Mouse (Mus musculus): Measurements from ENCODE around the gene Rnf213. TPM values are rescaled to one million over a fixed set of nuclear protein-coding genes. Genes with fewer than 3 reads are reported as not detected.

The Rnf213 gene
- polyA plus RNA-seq, 1 experiment = 25.4 TPM

DNA sequence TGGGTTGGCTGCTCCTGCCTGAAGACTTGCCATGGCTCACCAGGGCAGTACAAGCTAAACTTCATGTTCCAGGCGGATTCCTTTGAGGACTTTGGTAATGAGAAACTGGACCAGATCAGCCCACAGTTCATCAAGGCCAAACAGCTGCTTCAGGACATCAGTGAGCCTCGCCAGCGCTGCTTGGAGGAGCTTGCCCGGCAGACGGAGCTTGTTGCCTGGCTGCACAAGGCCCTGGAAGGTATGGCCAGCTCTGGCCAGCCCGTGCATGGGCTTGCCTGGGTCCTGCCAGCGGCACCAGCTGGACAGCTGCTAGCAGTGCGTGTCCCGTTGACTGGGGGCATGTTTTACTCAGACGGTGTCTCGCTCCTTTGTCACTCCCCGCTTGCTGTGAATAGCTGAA is 38.6 kb downstream of the Rnf213 start:
- WGBS = 93% methylated on average over 12 of the region's 12 CpGs
- no peak for DNase-seq (ENCODE audit: low read depth, low spot score)

DNA sequence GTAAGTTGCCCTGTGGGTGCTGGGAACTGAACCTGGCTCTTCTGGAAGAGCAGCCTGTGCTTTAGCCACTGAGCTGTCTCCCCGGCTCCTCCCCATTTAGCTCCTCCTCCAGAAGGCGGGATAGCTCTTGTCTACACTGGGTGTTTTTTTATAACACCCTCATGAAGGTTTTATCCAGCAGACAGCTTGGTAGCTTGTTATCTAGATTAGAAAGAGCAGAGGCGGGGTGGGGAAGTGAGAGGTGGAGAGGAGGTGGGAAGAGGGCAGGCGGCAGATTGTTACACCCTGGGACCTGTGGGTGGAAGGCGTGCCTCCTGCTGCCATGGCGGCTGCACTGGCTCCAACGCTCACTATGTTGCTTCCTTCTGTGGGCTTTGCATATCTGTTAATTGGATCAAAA is 39.8 kb downstream of the Rnf213 start:
- WGBS = 51% methylated on average over 7 of the region's 7 CpGs
- DNase-seq (ENCODE audit: low read depth, low spot score) = no peak

DNA sequence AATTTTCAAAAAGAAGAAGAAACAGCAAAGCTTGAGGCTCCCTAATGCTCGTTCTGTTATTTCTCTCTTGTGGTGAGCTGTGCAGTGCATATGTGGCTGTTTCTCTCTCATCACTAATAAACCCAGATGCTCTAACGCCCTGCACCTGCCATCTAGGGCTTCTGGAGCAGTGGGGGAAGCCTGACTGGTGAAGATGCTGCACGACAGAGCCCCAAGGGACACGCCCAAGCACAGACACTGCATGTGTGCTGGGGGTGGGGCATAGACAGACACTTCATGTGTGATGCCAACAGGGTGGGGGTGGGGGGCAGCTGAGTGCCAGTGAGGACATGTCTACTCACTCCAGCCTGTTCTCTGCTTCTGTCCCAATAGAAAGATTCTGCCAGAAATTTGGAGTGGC is 41.4 kb downstream of the Rnf213 start:
- no peak for DNase-seq (ENCODE audit: low read depth, low spot score)
- WGBS = 75% methylated on average over 4 of the region's 4 CpGs

DNA sequence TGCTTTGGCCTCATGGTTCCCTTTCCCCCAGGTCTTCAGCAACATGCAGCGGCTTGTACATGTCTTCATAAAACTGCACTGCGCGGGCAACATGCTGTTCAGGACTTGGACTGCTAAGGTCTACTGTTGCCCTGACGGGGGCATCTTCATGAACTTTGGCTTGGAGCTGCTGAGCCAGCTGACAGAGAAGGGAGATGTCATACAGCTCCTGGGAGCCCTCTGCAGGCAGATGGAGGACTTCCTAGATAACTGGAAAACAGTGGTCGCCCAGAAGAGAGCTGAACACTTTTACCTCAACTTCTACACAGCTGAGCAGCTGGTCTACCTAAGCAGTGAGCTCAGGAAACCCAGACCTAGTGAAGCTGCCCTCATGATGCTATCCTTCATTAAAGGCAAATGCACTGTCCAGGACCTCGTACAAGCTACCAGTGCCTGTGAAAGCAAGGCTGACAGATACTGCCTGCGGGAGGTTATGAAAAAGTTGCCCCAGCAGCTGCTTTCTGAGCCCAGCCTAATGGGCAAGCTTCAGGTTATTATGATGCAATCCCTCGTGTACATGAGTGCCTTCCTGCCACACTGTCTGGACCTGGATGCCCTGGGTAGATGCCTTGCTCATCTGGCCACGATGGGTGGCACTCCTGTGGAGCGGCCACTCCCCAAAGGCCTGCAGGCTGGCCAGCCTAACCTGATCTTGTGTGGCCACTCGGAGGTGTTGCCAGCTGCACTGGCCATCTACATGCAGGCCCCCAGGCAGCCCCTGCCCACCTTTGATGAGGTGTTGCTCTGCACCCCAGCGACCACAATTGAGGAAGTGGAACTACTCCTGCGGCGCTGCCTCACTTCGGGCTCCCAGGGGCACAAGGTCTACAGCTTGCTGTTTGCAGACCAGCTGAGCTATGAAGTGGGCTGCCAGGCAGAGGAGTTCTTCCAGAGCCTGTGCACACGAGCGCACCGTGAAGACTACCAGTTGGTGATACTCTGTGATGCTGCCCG is 43.3 kb downstream of the Rnf213 start:
- DNase-seq (ENCODE audit: low read depth, low spot score) = no peak
- WGBS = 79% methylated on average over 19 of the region's 19 CpGs

DNA sequence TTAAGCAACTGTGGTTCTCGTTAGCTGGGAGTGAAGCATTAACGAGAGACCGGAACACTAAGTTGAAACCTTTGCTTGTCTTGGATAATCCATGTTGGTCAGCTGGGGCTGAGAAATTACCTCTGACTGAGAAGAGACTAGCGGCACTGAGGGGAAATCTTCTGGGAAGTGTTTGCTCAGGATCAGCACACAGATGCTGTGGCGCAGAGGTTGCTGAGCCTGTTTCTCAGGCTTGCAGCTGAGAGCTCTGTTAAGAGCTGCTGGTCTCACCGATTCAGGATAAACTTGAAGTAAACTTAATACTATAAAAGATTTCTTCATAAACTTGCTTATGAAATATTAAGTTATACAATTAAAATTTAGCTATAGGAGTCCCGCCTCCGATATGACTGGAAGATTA is 45.9 kb downstream of the Rnf213 start:
- DNase-seq (ENCODE audit: low read depth, low spot score) = no peak
- 82% methylated on average over 8 of the region's 8 CpGs for WGBS

DNA sequence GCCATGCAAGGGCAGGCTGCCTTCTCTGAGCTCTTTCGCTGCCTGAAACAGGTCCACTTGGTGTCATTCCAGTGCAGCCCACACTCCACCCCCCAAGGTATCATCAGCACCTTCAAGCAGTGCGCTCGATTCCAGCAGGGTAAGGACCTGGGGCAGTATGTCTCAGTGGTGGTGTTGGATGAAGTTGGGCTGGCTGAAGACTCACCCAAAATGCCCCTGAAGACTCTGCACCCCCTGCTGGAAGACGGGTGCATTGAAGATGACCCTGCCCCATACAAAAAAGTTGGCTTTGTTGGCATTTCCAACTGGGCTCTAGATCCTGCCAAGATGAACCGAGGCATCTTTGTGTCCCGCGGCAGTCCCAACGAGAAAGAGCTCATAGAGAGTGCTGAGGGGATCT is 49.3 kb downstream of the Rnf213 start:
- DNase-seq (ENCODE audit: low read depth, low spot score) = no peak
- 91% methylated on average over 8 of the region's 8 CpGs for WGBS

DNA sequence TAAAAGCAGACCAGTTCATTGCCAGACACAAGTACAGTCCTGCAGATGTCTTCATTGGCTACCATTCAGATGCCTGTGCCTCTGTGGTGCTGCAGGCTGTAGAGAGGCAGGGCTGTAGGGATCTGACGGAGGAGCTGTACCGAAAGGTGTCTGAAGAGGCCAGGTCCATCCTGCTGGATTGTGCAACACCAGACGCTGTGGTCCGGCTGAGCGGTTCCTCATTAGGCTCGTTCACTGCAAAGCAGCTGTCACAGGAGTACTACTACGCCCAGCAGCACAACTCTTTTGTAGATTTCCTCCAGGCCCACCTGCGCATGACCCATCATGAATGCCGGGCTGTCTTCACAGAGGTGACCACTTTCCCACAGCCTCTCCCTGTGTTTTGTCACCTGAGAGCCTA is 50.5 kb downstream of the Rnf213 start:
- no peak for DNase-seq (ENCODE audit: low read depth, low spot score)

DNA sequence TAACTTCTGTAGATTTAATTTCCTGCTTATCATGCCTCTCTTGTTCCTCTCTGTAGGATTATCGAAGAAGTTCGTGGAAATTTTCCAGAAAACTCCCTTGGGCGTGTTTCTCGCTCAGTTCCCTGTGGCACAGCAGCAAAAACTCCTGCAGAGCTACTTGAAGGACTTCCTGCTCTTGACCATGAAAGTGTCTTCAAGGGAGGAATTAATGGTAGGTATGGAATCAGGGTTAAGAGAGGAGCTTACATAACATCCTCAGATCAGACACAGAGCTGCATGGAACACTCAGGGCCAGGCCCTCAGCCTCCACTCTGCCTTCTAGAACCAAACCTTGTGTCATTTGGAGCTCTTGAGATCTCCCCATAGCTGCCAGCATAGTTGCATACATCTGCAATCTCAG is 63.2 kb downstream of the Rnf213 start:
- WGBS = 80% methylated on average over 4 of the region's 4 CpGs
- DNase-seq (ENCODE audit: low read depth, low spot score) = no peak

More for the DNA sequence above, 50.5 kb downstream of the Rnf213 start:
- WGBS = 94% methylated on average over 9 of the region's 9 CpGs

DNA sequence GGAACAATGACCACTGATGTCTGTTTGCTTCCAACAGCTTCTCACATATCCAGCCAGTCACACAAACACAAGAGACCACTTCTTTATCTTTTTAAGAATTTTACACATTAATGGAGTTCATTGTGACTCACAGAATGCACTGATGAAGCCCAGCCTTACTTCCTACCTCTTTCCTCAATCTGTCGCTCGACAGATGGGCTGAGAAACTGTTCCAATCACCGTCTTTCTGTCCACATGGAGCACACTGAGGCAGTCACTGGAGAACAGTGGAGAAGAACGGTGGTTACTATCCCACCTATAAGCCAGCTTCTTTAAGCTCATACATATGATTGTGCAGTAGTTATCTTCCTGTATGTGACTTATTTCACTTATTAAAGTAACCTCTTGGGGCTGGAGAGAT is 85.0 kb downstream of the Rnf213 start:
- WGBS = 97% methylated on average over 4 of the region's 4 CpGs
- DNase-seq (ENCODE audit: low read depth, low spot score) = no peak

DNA sequence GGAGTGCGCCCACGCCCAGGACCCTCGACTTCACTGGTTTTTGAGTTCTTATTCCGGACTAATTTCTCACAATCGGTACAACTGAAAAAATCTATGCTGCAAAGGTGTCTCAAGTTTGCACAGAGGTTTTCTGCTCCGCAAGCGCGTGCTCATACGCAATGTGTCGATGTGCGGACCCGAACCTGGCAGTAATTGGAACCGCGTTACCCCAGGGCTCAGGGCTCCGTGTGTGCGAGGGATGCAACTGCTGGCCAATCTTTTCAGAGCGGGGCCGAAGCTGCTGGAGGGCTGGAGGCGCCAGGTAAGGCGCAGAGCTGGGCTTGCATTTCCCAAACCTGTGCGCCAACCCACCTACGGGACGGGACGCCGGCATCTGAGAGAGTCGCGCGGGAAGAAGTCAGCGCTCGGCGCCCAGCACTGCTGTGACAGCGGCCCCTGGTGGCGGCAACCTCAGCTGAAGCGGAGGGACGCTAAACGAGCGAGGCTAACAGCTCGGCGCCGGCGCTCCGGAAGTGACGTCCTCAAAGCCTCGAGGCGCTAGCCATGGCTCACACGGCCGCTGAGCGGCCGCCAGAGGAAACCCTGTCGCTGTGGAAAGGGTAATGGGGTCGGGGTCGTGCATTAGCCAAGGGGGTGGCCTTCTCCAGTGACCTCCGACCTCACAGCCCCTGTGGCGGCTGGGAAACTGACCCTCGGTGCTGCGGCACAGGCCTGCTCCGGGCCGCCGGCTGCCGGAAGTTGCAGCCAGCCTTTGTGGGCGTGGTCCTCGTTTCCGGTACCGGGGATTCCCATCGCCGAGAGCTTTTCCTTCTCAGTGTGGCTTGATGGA is 98.2 kb downstream of the Rnf213 start, which contains the start of gene Endov:
Endov (plus strand) TSS at position 487 of the 829 bp plus-strand sequence.
- peak; percentile 92 for DNase-seq (ENCODE audit: low read depth, low spot score)
- WGBS = 1% methylated on average over 66 of the region's 66 CpGs

DNA sequence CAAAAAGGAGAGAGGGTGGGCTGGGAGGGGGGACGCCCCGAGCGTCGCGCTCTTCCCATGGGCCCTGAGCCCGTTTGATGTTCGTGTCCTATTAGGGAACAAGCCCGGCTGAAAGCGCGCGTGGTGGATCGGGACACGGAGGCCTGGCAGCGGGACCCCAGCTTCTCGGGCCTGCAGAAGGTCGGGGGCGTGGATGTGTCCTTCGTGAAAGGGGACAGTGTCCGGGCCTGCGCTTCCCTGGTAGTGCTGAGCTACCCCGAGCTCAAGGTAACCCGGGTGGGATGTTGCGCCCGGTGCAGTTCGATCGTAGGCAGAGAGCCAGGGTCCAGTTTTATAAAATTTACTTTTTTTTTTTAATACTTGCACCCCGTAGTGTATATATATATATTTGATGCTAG is 98.8 kb downstream of the Rnf213 start:
- no peak for DNase-seq (ENCODE audit: low read depth, low spot score)
- WGBS = under 1% methylated on average over 27 of the region's 27 CpGs

DNA sequence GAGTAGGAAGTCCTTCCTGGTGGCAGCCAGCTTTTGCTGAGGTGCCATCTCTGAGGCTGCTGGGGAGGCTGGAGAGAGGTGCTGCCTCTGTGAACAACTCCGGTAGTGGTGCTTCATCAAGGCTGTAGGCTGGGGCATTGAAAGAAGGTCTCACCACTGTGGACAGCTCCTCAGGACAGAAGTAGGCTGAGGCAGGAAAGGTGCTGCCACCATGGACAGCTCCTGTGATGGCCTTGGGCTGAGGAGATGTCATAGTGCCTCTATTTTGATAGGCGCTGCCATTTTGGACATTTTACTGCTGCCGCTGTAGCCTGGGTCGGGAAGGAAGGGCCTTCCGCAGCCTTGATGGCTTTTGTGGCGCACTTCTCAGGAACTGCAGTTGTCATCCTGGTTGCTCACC is 99.9 kb downstream of the Rnf213 start:
- no peak for DNase-seq (ENCODE audit: low read depth, low spot score)
- WGBS = 86% methylated on average over 6 of the region's 6 CpGs

DNA sequence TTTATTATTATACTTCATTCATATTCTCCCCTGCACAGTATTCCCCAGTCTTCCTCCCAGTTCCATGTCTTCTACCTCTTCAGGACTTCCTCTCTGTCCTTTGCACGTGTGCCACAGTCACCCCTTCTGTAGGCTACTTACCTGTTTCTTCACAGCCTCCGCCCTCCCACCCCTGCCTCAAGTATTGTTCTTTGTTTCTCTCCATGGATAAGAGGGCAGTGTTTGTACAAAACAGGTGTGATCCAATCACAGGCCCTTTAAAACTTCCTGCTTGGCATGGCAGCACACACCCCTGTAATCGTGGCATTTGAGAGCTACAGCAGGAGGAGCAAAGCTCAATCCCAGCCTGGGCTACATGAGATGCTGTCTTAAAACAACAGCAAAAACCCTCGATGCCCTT is 100.6 kb downstream of the Rnf213 start:
- WGBS = 31% methylated on average over 4 of the region's 4 CpGs
- no peak for DNase-seq (ENCODE audit: low read depth, low spot score)

DNA sequence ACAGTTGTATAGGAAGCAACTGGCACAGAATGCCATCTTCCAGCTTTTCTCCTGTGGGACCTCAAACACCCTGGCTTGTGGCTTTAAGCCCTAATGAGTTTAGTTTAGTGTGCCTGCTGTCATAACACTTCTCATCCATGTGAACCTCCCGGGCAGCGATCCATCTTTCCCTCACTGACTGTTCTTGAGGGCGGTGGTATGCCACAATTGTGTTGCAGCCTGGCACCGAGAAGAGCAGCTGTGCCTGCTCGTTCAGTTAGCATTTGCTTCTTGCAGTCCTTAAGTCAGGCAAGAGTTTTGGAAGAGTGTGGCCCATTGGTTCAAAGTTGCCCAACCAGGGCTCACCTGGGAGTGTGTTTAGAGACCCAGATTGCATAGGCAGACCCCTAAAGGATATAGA is 103.2 kb downstream of the Rnf213 start:
- DNase-seq (ENCODE audit: low read depth, low spot score) = no peak
- WGBS = 80% methylated on average over 5 of the region's 5 CpGs

DNA sequence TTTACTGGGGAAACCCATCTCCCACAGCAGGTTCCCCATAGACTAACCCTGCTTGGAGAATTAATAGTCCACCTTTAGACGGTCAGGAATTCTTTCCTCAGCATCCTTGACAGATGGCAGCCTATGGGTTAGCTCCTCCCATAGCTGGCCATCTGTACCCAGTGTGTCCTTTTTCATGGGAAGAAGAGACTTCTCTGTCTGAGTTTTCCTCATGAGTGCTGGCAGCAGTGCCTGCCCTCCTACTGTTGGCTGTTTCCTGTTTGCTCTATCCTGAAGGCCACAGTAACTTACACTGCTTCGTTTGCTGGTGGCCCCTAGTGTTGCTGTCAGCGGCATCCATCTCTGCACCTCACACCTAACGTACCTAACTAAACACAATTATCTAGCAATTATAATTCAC is 104.6 kb downstream of the Rnf213 start:
- no peak for DNase-seq (ENCODE audit: low read depth, low spot score)
- 73% methylated on average over 4 of the region's 4 CpGs for WGBS

DNA sequence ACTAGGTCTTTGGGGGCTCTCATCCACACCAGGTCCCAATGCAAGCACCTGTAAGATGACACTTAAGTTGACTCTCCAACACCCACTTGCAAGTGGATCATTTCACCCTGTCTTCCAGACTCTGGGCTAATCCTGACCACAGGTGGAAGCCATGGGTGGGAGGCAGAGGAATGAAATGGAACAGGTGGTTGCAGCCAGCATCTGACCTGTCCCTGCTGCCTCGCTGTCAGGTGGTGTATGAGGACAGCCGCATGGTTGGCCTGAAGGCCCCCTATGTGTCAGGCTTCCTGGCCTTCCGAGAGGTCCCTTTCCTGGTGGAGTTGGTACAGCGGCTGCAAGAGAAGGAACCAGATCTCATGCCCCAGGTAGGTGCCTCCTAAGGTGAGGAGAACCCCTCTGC is 106.4 kb downstream of the Rnf213 start:
- 94% methylated on average over 4 of the region's 4 CpGs for WGBS
- DNase-seq (ENCODE audit: low read depth, low spot score) = no peak

DNA sequence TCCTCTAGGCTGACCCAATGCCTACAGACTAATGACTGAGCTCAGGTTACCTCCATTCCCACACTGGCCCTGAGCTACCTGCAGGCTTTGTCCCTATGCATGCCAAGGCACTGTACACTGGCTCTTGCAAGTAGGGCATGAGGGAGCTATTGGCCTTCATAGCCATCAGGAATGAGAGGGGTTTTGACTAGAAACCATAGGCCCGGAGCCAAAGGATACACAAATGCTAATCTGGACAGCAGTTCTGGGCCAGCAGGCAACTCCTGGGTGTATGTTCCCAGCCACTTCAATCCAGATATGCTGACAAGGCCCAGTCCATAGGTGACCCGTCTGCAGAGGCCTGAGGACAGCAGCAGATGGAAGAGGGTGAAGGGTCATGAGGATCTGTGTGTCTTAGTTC is 107.1 kb downstream of the Rnf213 start:
- no peak for DNase-seq (ENCODE audit: low read depth, low spot score)
- WGBS = 83% methylated on average over 2 of the region's 2 CpGs

DNA sequence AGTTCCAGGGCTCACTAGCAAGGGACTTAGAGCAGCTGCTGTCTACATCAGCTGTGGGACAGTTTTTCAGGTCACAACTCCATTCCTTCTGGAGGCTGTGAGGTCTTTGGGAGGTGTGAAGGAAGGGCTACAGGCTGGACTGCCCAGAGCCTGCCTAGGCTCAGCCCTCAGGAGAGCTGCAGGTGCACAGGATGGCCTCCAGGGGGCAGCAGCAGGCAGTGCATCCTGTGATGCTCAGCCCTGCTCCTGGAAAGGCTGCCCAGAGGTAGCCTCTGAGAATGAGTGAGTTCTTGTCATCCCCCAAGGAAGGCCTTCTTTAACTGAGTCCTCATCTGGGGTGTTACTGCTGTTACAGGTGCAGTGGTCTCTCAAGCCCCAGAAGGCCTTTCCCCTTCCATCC is 110.8 kb downstream of the Rnf213 start:
- no peak for DNase-seq (ENCODE audit: low read depth, low spot score)

DNA sequence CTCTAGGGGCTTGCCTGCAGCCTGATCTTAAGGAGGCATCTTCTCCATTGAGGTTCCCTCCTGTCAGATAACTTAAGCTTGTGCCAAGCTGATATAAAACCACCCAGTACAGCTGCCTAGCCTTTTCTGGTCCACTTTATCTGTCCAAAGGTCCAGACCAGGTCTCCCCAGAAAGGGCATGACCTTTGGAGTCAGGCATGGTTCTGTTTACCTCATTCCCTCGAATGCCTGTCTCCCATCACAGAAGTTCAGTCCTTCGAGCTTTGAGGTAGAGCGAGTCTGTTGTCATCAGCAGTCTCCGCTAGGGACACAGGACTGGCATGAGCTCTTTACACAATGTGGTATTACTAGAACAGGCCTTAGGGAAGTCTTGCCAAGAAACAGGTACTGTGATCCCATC is 113.5 kb downstream of the Rnf213 start:
- no peak for DNase-seq (ENCODE audit: low read depth, low spot score)

DNA sequence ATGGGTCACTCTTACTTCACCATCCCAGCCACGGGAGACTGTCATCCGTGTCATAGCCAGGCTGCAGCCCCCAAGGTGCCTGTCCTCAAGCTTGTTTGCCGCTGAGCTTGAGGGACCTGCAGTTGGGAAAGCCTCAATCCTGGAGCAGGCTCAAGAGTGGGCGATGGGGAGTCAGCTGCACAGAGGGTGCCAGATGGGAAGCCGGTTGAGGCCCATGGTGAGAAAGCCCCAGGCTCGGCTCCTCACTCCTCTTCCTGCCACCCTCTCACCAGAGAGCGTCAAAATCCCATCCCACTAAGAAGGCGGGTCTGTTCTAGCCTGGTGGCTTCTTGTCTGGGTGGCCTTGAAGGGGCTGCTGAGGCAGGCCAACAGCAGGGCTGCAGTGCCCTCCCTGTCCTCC is 114.9 kb downstream of the Rnf213 start:
- no peak for DNase-seq (ENCODE audit: low read depth, low spot score)
- 89% methylated on average over 8 of the region's 8 CpGs for WGBS

More for the DNA sequence above, 113.5 kb downstream of the Rnf213 start:
- 79% methylated on average over 4 of the region's 4 CpGs for WGBS
